Mouse (Mus musculus) left cerebral cortex, postnatal 4 days (tissue): ENCODE measurements at regions not wholly inside any gene's neighbourhood (a gene's known extent, or its start where the extent isn't known, plus 50 kb on each side); places are given as distances from the start of the nearest gene placed in this dataset. TPM values are rescaled to one million over a fixed set of nuclear protein-coding genes. Genes with fewer than 3 reads are reported as not detected.
"Not testable (repeated sequence)": the region's sequence is repeated elsewhere in the genome, so short reads cannot be mapped to it uniquely, and the experiment has no call there.

Experiments used
- DNase-seq: peaks from one replicate; pipeline ENCODE4 v3.0.0-alpha.2; 2022
- intact Hi-C: fragments of 180-260 bp; cut with DNase I; formaldehyde crosslinking; loops from one replicate; pipeline ENCODE4 v1.15.1; 2025
- microRNA-seq: library from miRNA; unstranded; fragments of <30 nt; microRNA quantifications from one replicate; pipeline ENCODE4 v1.2.0, GENCODE M21; 2022

DNA sequence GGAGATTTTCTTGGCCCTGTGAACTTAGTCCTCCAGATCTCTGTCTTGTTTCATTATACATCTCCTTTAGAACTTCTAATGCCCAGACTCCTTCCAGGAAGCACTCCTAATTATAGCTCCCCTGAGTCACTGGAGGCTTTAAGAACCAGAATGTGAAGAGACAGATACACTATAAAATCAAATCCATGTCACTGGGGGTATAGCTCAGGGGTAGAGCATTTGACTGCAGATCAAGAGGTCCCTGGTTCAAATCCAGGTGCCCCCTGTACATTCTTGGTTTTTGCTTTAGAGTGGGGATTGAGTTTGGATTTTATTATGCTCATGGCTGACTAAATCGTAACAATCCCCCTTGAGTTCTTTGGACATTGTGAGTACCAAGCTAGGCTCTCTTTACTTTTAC, 62.4 kb upstream of the Acpp start:
- no peak for DNase-seq
- intact Hi-C loops = no loop called here

DNA sequence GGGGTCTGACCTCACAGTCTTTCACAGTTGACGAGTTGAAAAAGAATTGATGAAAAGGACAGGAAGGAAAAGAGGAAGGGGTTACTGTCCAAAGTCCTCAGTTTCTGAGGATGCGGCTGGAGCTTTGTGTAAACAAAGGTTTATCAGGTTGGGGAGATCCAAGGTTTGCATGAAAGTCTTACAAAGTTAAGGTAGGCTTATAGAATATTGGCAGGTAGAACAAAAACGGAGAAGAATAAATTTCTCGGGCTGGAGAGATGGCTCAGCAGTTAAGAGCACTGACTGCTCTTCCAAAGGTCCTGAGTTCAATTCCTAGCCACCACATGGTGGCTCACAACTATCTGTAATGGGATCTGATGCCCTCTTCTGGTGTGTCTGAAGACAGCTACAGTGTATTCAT, 60.9 kb upstream of the Acpp start:
- DNase-seq, intact Hi-C loops: not testable (repeated sequence)

GRCm38 (mm10) chr9:104387805-104388204, 50.3 kb upstream of the Acpp start:
- no peak for DNase-seq
- intact Hi-C loops = no loop called here

Small RNA genes lying in the stretch of these regions (microRNA-seq; reads per million reads assigned to microRNA genes)
- gene Mir2136 = not detected
